Mouse (Mus musculus) lung, postnatal 0 days (tissue): ENCODE results near the gene Fasl. TPM values are rescaled to one million over a fixed set of nuclear protein-coding genes. Genes with fewer than 3 reads are reported as not detected.

Experiments used
- ATAC-seq: fragments of 200-750 bp; cut with Nextera tagmentation; 2 replicates; pipeline ENCODE4 v1.8.0; 2017; ENCODE audit warnings: moderate library complexity
- DNase-seq: peaks from one replicate; pipeline ENCODE4 v3.0.0-alpha.2; 2016; ENCODE audit warnings: low spot score
- H3K27ac ChIP-seq: fragments of 300-500 bp; sonication (generic); 2 replicates; pipeline ENCODE4 v1.5.1; 2014; ENCODE audit warnings: antibody characterized with exemption, mild to moderate bottlenecking, low read length, mixed read lengths
- H3K27me3 ChIP-seq: fragments of 300-500 bp; sonication (generic); replicated peaks from 2 replicates; pipeline ENCODE4 v1.6.1; 2014; ENCODE audit warnings: low read length, mixed read lengths; ENCODE audit not compliant: insufficient read depth
- H3K36me3 ChIP-seq: fragments of 300-500 bp; sonication (generic); 2 replicates; pipeline ENCODE4 v1.6.1; 2014; ENCODE audit warnings: low read length, mixed read lengths; ENCODE audit not compliant: insufficient read depth
- H3K4me1 ChIP-seq: fragments of 300-500 bp; sonication (generic); 2 replicates; pipeline ENCODE4 v1.6.1; 2014; ENCODE audit warnings: antibody characterized with exemption, low read depth, low read length, mixed read lengths; ENCODE audit not compliant: insufficient read depth
- H3K4me2 ChIP-seq: fragments of 300-500 bp; sonication (generic); replicated peaks from 2 replicates; pipeline ENCODE4 v1.6.1; 2014; ENCODE audit warnings: low read depth, mild to moderate bottlenecking, low read length, moderate library complexity, mixed read lengths
- H3K4me3 ChIP-seq: fragments of 300-500 bp; sonication (generic); 2 replicates; pipeline ENCODE4 v1.5.1; 2014; ENCODE audit warnings: low read depth, low read length
- H3K9ac ChIP-seq: fragments of 300-500 bp; sonication (generic); replicated peaks from 2 replicates; pipeline ENCODE4 v1.6.1; 2014; ENCODE audit warnings: low read depth, mild to moderate bottlenecking
- H3K9me3 ChIP-seq: fragments of 300-500 bp; sonication (generic); 2 replicates; pipeline ENCODE4 v1.6.1; 2016; ENCODE audit warnings: low read length, mixed read lengths
- CTCF ChIP-seq: IDR thresholded peaks from 2 replicates; pipeline ENCODE4 v1.5.1; 2016; ENCODE audit warnings: antibody characterized with exemption, mild to moderate bottlenecking
- EP300 ChIP-seq: IDR thresholded peaks from 2 replicates; pipeline ENCODE4 v1.6.1; 2016; ENCODE audit warnings: antibody characterized with exemption, mild to moderate bottlenecking, control low read depth
- WGBS: fragments of 180-500 bp; shearing (Covaris S2); extraction: QIAGEN DNeasy Blood & Tissue Kit; methylation state at CpG from one replicate; pipeline ENCODE4 v1.1.7; 2014; 5-methylcytosine and 5-hydroxymethylcytosine counted together
- polyA plus RNA-seq: library from polyadenylated mRNA; unstranded; fragments of >200 nt; fragmentation: Nextera tagmentation; extraction: Ambion mirVana; gene quantifications from 2 replicates; pipeline ENCODE4 v1.2.1, GENCODE M21; 2015

Gene Fasl
- polyA plus RNA-seq, 1 experiment from 2014 or later = 0.11 TPM

DNA sequence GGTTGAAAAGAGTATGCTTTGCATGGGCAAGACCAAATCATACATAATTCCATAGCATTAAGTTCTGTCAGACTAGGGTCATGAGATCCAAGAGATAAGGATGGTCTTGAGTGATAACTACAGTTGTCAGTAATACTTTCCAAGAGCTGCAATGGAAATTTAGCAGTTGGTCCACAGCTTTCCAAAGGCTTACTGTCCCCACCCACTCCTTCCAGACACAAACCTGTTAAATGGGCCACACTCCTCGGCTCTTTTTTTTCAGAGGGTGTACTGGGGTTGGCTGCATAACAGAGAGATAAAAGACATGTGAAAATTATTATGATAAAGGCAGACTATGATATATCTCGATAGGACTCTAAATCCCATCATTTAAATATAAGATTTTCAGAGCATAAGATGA, 5.6 kb downstream of the Fasl start:
- WGBS = 65% methylated on average over 2 of the region's 2 CpGs

DNA sequence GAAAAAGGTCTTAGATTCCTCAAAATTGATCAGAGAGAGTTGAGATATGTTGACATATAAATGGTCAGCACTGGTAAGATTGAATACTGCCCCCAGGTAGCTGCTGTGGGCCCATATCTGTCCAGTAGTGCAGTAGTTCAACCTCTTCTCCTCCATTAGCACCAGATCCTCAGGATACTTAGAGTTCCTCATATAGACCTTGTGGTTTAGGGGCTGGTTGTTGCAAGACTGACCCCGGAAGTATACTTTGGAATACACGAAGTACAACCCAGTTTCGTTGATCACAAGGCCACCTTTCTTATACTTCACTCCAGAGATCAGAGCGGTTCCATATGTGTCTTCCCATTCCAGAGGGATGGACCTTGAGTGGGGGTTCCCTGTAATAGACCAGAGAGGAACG, 6.7 kb downstream of the Fasl start:
- Histone ChIP-seq H3K9me3 (no peaks in the 10 kb centered on the region), H3K4me3 (no peak overlapping the region), H3K36me3 (no peaks in the 10 kb centered on the region), H3K9ac (no peak overlapping the region), H3K27ac (no peak overlapping the region), H3K27me3 (no peaks in the 10 kb centered on the region), H3K4me1 (no peaks in the 10 kb centered on the region), H3K4me2 (no peak overlapping the region)
- DNase-seq (no peak), ATAC-seq (no peak)
- 85% methylated on average over 5 of the region's 5 CpGs for WGBS
- TF ChIP-seq EP300 (no peak), CTCF (no peak)

More for the DNA sequence above, 5.6 kb downstream of the Fasl start:
- no peak for TF ChIP-seq EP300
- TF ChIP-seq CTCF = no peak
- no peak for DNase-seq
- H3K4me1 ChIP-seq = no peaks in the 10 kb centered on the region
- ATAC-seq = no peak
- H3K27me3 ChIP-seq = no peaks in the 10 kb centered on the region
- H3K9ac ChIP-seq = no peak overlapping the region
- H3K4me3 ChIP-seq = no peak overlapping the region
- no peaks in the 10 kb centered on the region; the same call in 1 of the 2 replicates for H3K9me3 ChIP-seq
- no peak overlapping the region for H3K4me2 ChIP-seq
- H3K36me3 ChIP-seq = no peaks in the 10 kb centered on the region
- no peak overlapping the region for H3K27ac ChIP-seq

DNA sequence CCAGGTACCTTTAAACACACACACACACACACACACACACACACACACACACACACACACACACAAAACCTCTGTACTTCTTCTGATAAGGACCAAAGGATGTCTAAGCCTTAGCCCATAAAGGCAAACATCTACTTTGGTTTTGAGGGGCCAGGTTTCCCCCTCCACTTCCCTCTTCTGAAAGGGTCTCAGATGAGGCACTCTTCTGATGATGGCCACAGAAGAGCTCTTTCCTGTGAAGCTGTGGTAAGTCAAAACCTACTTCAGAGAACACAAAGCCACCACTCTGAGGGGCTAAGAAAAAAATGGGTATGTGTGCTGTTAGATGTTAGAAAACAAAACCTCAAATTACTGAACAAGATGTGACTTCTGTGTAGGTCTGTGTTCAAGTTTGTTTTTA, 9.2 kb downstream of the Fasl start:
- Histone ChIP-seq H3K36me3 (no peaks in the 10 kb centered on the region), H3K4me2 (no peak overlapping the region), H3K4me3 (no peak overlapping the region), H3K4me1 (no peaks in the 10 kb centered on the region), H3K27ac (no peak overlapping the region), H3K9ac (no peak overlapping the region), H3K27me3 (no peaks in the 10 kb centered on the region), H3K9me3 (no peaks in the 10 kb centered on the region)
- TF ChIP-seq CTCF (no peak), EP300 (no peak)
- no peak for DNase-seq
- no peak for ATAC-seq

DNA sequence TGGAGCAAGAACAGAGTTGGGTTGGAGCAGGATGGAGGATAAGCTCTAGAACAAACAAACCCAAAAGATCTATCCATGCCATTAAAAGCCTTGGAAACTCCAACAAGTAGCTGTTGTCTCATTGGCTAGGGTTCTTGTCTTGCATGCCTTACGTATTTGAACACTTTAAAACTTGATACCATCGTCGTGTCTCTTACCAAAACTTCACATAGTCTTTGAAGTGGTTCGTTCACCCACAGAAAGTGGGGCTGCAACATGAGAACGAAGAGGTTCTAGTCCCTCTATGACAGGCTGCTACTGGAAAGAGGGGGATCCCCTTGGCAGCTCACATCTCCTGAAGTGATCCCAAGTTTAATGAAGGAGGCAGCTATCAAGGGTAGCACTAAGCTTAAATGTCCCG, 13.1 kb downstream of the Fasl start:
- H3K4me3 ChIP-seq = no peak overlapping the region
- 65% methylated on average over 6 of the region's 6 CpGs for WGBS
- TF ChIP-seq EP300 (no peak), CTCF (no peak)
- H3K27ac ChIP-seq = no peak overlapping the region
- H3K36me3 ChIP-seq = no peaks in the 10 kb centered on the region
- H3K9ac ChIP-seq = no peak overlapping the region
- no peak overlapping the region for H3K4me2 ChIP-seq
- H3K4me1 ChIP-seq = no peaks in the 10 kb centered on the region
- H3K9me3 ChIP-seq = no peaks in the 10 kb centered on the region
- H3K27me3 ChIP-seq = no peaks in the 10 kb centered on the region
- no peak for DNase-seq
- ATAC-seq = no peak

DNA sequence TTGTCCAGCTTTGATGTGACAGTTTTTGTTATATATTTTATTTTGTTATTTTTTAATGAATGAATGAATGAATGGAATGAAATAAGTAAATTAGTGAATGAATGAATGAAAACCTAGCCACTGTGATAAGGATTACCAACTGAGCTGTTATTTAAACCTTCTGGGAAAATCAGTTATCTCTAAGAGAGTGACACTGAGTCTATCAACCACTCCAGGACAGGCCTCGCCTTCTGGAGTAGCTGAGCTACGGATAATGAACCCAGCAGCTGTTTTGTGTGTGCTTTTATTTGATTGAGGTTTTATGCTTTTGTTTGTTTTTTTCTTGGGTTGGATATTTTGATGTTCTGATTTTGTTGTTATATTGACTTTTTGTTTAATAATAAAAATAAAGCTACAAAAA, 17.0 kb downstream of the Fasl start:
- H3K27me3 ChIP-seq = no peaks in the 10 kb centered on the region
- no peaks in the 10 kb centered on the region for H3K9me3 ChIP-seq
- TF ChIP-seq CTCF (no peak), EP300 (no peak)
- ATAC-seq (no peak), DNase-seq (no peak)
- no peak overlapping the region for H3K4me3 ChIP-seq
- H3K4me2 ChIP-seq = no peak overlapping the region
- WGBS = 65% methylated on average over 2 of the region's 2 CpGs
- H3K9ac ChIP-seq = no peak overlapping the region
- H3K36me3 ChIP-seq = no peaks in the 10 kb centered on the region
- H3K4me1 ChIP-seq = no peaks in the 10 kb centered on the region; the same call in 1 of the 2 replicates
- no peak overlapping the region for H3K27ac ChIP-seq

DNA sequence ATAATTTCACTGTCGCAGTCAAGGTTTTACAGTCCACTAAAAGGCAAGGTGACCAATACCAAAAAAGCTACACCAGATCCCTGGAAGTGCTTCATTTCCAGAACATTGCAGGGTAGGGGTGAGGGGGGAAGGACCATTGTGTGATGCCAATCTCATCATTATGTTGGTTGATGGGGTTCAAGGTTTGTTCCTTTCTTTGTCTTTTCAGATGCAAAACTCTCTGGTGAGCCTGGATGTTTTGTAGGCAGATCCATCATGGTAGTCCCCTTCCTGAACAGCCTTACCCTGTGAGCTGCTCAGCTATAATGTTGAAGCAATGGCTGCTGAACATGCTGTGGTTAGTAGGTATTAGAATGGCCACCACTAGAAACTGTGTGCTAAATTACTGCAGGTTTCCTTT, 19.0 kb downstream of the Fasl start:
- H3K4me3 ChIP-seq = no peak overlapping the region
- H3K9me3 ChIP-seq = no peaks in the 10 kb centered on the region
- H3K36me3 ChIP-seq = no peaks in the 10 kb centered on the region
- H3K27me3 ChIP-seq = no peaks in the 10 kb centered on the region
- 87% methylated on average over 1 of the region's 1 CpGs for WGBS
- ATAC-seq (no peak), DNase-seq (no peak)
- H3K4me2 ChIP-seq = no peak overlapping the region
- no peak for TF ChIP-seq EP300
- TF ChIP-seq CTCF = no peak
- no peak overlapping the region for H3K9ac ChIP-seq
- H3K27ac ChIP-seq = no peak overlapping the region
- H3K4me1 ChIP-seq = no peaks in the 10 kb centered on the region; the same call in 1 of the 2 replicates

DNA sequence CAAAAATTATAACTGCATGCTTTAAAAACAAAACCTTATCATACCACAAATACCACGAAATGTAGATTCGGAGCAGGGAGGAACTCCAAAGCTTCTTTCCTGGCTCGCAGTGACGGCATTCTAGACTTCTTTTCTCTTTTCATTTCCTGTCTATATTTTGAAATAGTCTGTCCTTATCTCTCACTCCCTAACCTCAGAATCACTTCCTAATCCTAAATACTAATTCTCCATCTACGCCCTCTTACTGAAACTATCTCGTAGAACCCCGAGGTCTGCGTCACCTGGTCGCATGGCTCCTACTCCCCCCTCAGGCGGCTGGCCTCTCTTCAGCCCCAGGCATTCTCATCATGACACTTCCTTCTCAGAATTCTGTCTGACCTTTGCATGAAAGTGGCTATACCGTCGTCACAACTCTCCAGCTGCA, 21.2 kb downstream of the Fasl start:
- no peak for TF ChIP-seq CTCF
- TF ChIP-seq EP300 = no peak
- no peak overlapping the region; the same call in 1 of the 2 replicates for H3K4me2 ChIP-seq
- H3K4me1 ChIP-seq = no peaks in the 10 kb centered on the region; the same call in 1 of the 2 replicates
- no peak overlapping the region for H3K9ac ChIP-seq
- 39% methylated on average over 12 of the region's 12 CpGs for WGBS
- DNase-seq = peak; percentile 19
- H3K27ac ChIP-seq = no peak overlapping the region
- H3K4me3 ChIP-seq = 0 out of 2 replicates have a peak overlapping the region, but pooled peaks have one; percentile 8
- H3K27me3 ChIP-seq = no peaks in the 10 kb centered on the region
- H3K36me3 ChIP-seq = no peaks in the 10 kb centered on the region
- no peak for ATAC-seq
- no peaks in the 10 kb centered on the region for H3K9me3 ChIP-seq
